Mouse (Mus musculus) small intestine, adult 2 months (tissue): Measurements from ENCODE around the gene Crebbp. TPM values are rescaled to one million over a fixed set of nuclear protein-coding genes. Genes with fewer than 3 reads are reported as not detected.
"Not testable (repeated sequence)": the region's sequence is repeated elsewhere in the genome, so short reads cannot be mapped to it uniquely, and the experiment has no call there.

Experiments
- H3K27ac ChIP-seq: fragments of 200-500 bp; 2 replicates; pipeline ENCODE4 v1.5.1; 2012; ENCODE audit warnings: low read depth, low read length, control low read depth, inconsistent platforms; ENCODE audit not compliant: insufficient read depth
- H3K27me3 ChIP-seq: fragments of 200-500 bp; 2 replicates; pipeline ENCODE4 v1.6.1; 2012; ENCODE audit warnings: mild to moderate bottlenecking, moderate library complexity, low read length, inconsistent platforms; ENCODE audit not compliant: control insufficient read depth, insufficient read depth
- H3K36me3 ChIP-seq: fragments of 200-500 bp; 2 replicates; pipeline ENCODE4 v1.6.1; 2012; ENCODE audit warnings: mild to moderate bottlenecking, low read length, control low read depth, inconsistent platforms; ENCODE audit not compliant: control insufficient read depth, insufficient read depth
- H3K4me1 ChIP-seq: fragments of 200-500 bp; 2 replicates; pipeline ENCODE4 v1.6.1; 2012; ENCODE audit warnings: low read length, inconsistent platforms, mixed read lengths; ENCODE audit not compliant: control insufficient read depth, insufficient read depth, insufficient read length
- H3K4me3 ChIP-seq: fragments of 200-500 bp; 2 replicates; pipeline ENCODE4 v1.5.1; 2012; ENCODE audit warnings: low read depth, mild to moderate bottlenecking, control low read depth, inconsistent platforms, low read length, moderate library complexity
- CTCF ChIP-seq: fragments of 200-500 bp; IDR thresholded peaks from 2 replicates; pipeline ENCODE4 v1.5.1; 2012; ENCODE audit warnings: low read depth, mild to moderate bottlenecking, control low read depth, inconsistent platforms, low read length, moderate library complexity, mixed read lengths; ENCODE audit not compliant: insufficient replicate concordance, insufficient read length; ENCODE audit errors: extremely low read depth
- POLR2A ChIP-seq: fragments of 200-500 bp; IDR thresholded peaks from 2 replicates; pipeline ENCODE4 v1.6.1; 2012; ENCODE audit warnings: low read depth, mild to moderate bottlenecking, control low read depth, inconsistent platforms, low read length, moderate library complexity
- WGBS: fragments of 180-500 bp; shearing (Covaris S2); methylation state at CpG from one replicate; pipeline ENCODE4 v1.1.7; 2018; 5-methylcytosine and 5-hydroxymethylcytosine counted together
- polyA plus RNA-seq: library from polyadenylated mRNA; depleted of rRNA; stranded (reverse); fragments of >200 nt; gene quantifications from 2 replicates; pipeline ENCODE4 v1.2.3, GENCODE M21; 2012

Gene Crebbp
- polyA plus RNA-seq, 1 experiment = 39.3 TPM

DNA sequence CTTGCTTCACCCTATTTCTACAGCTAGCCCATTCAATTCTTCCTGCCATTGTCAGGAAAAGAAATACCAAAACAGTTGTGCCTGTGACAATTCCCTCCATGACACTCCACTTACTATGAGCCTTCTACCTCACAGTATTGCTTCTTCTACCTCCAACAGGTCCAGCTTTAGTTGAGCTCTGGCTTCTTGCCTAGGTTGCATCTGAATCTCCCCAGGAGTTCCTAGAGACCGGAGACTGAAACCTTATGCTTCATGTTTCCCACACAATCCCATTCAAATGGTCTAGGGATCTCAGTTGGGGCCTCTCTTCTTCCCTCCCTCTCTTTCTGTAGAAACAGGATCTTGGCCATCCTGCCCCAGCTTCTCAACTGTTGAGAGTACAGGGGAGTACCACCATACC, 116.3 kb downstream of the Crebbp start:
- 98% methylated on average over 1 of the region's 1 CpGs for WGBS
- peaks cover 58% of the 10 kb centered on the region for H3K36me3 ChIP-seq

DNA sequence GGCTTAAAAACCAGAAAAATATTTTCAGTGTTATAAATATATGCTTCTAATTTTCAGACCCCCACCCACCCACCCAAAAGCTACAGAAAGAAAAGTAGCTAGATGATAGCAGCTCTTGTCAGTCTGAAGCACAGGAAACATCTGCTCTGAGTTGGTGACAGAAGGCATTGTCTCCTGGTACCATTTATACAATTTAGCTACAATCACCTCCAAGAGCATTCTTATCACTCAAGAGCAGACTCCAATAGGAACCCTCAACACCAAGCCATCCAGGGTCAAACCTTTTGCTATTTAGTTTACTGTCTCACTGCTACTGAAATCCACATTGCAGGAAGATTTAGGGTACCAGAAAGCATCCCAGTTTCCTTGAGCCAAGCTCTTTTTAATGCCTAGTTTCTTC, 116.9 kb downstream of the Crebbp start:
- H3K4me1 ChIP-seq = no peaks in the 10 kb centered on the region
- no peak overlapping the region for H3K4me3 ChIP-seq
- TF ChIP-seq CTCF = no peak
- TF ChIP-seq POLR2A = no peak
- no peak overlapping the region for H3K27ac ChIP-seq
- H3K27me3 ChIP-seq = no peaks in the 10 kb centered on the region
- peaks cover 62% of the 10 kb centered on the region for H3K36me3 ChIP-seq

More for the DNA sequence above, 116.3 kb downstream of the Crebbp start:
- Histone ChIP-seq H3K4me1 (no peaks in the 10 kb centered on the region), H3K27me3 (no peaks in the 10 kb centered on the region), H3K27ac (no peak overlapping the region), H3K4me3 (no peak overlapping the region)
- TF ChIP-seq CTCF (no peak), POLR2A (no peak)

DNA sequence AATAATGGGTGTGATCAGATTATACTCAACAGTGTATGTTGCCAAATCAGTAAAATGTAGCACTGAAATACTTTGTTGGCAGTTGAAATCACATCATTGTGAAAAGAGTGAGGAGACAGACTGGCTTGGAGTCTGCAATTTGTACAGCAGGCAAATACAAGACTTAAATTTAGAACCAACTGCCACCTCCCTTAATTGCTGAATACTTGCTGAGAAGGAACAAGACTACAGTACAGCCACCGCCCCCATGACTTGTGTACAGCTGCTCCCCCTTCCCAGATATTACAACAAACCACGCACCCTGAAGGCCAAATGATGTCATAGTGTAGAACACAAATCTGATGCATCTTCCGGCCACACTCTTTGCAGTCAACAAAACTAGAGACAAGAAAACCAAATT, 117.7 kb downstream of the Crebbp start:
- TF ChIP-seq POLR2A (no peak), CTCF (no peak)
- peaks cover 69% of the 10 kb centered on the region for H3K36me3 ChIP-seq
- no peak overlapping the region for H3K27ac ChIP-seq
- H3K4me1 ChIP-seq = no peaks in the 10 kb centered on the region
- no peaks in the 10 kb centered on the region for H3K27me3 ChIP-seq
- 94% methylated on average over 3 of the region's 3 CpGs for WGBS
- no peak overlapping the region for H3K4me3 ChIP-seq

DNA sequence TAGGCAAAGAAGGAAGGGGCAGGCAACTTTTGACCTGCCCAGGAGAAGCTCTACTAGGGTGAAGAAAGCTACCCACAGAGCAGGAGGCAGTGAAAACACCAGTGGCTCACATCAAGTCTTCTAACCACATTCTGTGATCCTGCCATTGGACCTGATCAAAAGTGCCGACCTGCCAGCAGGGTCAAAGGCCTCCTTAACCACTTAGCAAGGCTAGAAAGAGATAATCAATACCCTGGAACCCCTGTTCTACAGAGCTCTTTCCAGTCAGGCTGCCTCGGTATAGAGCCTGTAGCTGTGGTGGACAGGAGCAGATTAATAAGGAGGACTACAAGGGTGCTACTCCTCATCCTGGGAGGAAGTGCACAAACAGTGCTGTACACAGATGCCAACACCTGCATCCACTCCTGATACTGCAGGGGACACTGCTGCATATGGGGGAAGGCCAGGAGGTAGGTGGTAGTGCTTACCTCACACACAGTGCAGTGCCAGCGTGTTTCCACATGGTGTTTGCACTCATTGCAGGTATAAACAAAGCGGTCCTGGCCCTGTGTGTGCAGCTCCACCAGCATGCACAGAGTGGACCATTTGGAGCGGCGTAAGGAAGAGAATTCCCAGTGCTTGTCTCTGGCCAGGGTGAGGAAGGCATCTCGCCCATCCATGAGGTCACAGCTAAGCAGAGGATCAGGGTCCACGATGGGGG, 126.4 kb downstream of the Crebbp start:
- Histone ChIP-seq H3K4me1 (no peaks in the 10 kb centered on the region), H3K36me3 (peaks cover 80% of the 10 kb centered on the region), H3K27me3 (no peaks in the 10 kb centered on the region), H3K4me3 (no peak overlapping the region), H3K27ac (no peak overlapping the region)
- WGBS = 86% methylated on average over 8 of the region's 8 CpGs
- TF ChIP-seq POLR2A = no peak
- no peak for TF ChIP-seq CTCF

DNA sequence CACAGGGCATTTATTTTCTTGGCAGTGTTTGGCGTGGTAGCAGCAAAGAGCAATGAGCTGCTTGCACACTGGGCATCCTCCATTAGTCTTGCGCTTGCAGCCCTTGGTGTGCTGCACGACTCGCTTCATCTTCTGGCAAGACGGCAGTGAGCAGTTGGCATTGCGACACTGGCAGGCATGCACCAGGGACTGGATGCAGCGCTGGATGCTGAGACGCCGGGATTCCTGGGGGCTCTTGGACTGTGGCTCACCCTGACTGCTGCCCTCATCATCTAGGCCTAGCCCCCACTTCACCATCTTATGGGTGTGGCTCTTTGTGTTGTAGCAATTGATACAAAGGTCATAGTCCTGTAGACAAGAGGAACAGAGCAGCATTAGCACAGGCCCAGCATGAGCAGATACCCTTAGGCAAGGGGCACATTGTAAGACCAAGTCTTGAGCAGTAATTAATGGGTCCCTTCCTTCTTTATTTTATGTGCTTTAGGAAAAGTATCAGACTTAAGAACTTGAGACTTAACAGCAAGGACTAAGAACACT, 127.9 kb downstream of the Crebbp start:
- Histone ChIP-seq H3K36me3 (peaks cover 69% of the 10 kb centered on the region), H3K27ac (no peak overlapping the region), H3K4me3 (no peak overlapping the region), H3K27me3 (no peaks in the 10 kb centered on the region), H3K4me1 (no peaks in the 10 kb centered on the region)
- WGBS = 92% methylated on average over 9 of the region's 9 CpGs
- TF ChIP-seq POLR2A = no peak
- TF ChIP-seq CTCF = no peak

DNA sequence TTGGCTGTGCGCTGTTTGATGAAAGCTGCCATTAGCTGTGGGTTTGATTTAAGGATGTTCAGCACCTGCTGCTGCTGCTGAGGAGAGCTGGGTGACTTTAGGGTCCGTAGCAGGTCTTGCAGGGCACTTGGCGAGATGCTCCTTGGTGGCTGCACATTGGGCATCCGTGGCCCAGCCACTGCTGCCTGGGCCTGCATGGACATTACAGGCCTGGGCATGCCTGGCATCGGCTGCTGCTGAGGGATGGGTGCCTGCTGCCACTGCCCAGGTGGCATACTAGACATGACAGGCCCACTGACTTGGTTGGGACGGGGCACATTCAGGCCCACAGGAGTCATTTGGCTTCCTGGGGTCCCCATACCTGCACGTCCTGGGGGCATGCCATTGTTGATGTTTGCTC, 128.7 kb downstream of the Crebbp start:
- no peaks in the 10 kb centered on the region for H3K27me3 ChIP-seq
- WGBS = 92% methylated on average over 7 of the region's 7 CpGs
- H3K27ac ChIP-seq = no peak overlapping the region
- no peaks in the 10 kb centered on the region for H3K4me1 ChIP-seq
- no peak overlapping the region for H3K4me3 ChIP-seq
- peaks cover 60% of the 10 kb centered on the region for H3K36me3 ChIP-seq
- no peak for TF ChIP-seq CTCF
- no peak for TF ChIP-seq POLR2A

DNA sequence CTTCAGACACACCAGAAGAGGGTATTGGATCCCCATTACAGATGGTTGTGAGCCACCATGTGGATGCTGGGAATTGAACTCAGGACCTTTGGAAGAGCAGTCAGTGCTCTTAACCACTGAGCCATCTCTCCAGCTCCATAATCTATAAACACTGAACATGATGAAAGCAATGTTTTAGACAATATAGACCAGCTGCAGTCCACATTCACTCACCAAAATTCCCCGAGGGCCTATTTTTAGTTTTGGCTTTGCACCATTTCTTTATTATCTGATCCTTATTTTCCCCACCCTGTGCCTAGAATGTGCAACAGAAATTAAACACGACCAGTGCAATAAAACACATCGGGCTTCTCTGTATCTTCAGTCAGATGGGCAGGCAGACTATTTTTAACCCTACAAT, 133.4 kb downstream of the Crebbp start:
- H3K27ac ChIP-seq, H3K27me3 ChIP-seq, H3K4me1 ChIP-seq, H3K4me3 ChIP-seq: not testable (repeated sequence)
- 34% methylated on average over 3 of the region's 3 CpGs for WGBS
- peaks cover 22% of the 10 kb centered on the region for H3K36me3 ChIP-seq

DNA sequence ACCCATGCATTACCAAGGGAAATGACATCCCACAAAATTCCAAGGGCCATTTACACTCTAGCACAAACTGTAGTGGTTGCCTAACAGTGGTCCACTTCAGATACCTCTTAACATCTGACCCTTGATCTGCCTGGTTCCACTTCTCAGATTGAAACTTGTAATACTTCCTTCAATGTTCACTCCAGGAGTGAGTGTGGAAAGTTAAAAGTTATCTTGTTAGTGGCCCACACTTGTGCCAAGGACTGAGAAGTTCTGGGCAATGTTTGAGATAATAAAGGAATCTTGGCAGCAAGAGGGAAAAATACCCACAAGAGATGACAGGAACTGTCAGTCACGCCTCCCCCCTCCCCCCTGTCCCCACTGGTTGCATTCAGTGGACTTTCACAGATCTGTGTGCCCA, 134.1 kb downstream of the Crebbp start:
- no peak overlapping the region for H3K27ac ChIP-seq
- no peak overlapping the region for H3K4me3 ChIP-seq
- peaks cover 3% of the 10 kb centered on the region; the same call in 1 of the 2 replicates for H3K4me1 ChIP-seq
- peaks cover 15% of the 10 kb centered on the region for H3K36me3 ChIP-seq
- WGBS = 41% methylated on average over 1 of the region's 1 CpGs
- no peaks in the 10 kb centered on the region for H3K27me3 ChIP-seq
- TF ChIP-seq POLR2A (no peak), CTCF (no peak)

DNA sequence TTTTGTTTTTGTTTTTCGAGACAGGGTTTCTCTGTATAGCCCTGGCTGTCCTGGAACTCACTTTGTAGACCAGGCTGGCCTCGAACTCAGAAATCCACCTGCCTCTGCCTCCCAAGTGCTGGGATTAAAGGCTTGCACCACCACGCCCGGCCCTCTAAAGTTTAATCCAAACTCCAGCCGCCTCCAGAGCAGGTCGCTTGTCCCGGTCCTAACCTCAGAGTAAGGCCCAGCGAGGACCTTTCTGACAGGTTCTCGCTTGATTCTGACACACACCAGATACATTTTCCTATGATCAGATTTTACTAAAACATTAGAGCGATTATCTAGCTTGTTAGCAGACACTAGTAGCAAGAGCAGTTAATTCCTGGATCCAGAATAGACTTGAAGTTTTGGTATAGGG, 135.5 kb downstream of the Crebbp start:
- not testable (repeated sequence) for H3K4me1 ChIP-seq, H3K27me3 ChIP-seq, H3K27ac ChIP-seq, H3K36me3 ChIP-seq, H3K4me3 ChIP-seq
- WGBS = 55% methylated on average over 10 of the region's 10 CpGs
